Mouse (Mus musculus) ovary, postnatal 14 days (tissue): ENCODE results near the gene Pla2g2f.

Experiments used
- DNase-seq: peaks from one replicate; pipeline ENCODE4 v3.0.0; 2022; ENCODE audit warnings: low spot score

Pla2g2f gene

GRCm38 (mm10) chr4:138757416-138757815, at the start of gene Pla2g2f:
TSS of gene Pla2g2f (minus strand) at chr4:138757626.
- no peak for DNase-seq

DNA sequence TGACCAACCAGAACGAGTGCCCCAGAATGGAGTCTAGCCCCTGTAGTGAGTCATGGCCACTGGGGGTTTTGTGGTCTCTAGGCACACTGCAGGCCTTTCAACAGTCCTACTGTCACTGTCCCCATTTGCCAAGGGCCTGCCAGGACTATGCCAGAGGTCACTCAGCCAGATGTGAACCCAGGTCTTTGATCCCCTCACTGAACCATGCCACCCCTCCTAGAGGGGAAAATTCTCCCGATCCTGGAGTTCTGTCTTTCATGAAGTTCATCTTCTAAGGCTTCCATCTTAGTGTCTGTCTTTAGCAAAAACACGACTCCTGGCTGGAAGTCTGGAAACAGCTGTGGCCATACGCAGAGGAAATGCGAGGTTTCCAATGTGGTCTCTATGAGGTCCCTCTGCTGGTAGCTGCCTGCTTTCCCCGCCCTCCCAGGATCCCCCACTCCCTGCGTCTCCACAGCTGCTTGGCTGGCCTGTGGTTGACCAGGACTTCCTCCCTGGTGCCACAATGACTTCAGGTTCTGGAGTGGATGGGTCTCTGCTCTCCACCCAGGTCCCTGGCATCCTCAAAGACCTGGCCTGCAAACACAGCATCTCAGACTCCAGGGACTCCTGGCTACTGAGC, 49.6 kb upstream of the Pla2g2f start:
- DNase-seq: no peak

- no peak for DNase-seq
Observed at GRCm38 (mm10) chr4:138806160-138806559, 48.7 kb upstream of the Pla2g2f start.

DNA sequence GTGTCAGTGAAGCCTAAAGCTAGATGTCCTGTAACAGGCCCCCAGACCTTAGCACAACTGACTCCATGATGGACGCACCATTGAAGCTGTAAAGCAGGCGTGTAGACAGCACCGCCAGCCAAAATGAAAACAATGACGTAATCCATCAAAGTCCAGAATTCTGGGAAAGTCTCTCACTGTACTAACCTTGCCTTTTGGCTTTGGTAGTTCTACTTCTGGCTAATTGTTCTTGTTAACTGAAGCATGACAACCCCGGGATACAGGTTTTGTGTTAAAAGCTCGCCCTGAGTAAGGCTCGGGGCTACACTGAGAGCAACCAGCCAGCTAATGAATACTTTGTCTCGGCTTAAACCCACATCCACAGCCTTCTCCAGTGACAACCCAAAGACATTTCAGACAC, 47.8 kb upstream of the Pla2g2f start:
- DNase-seq: no peak

- DNase-seq: no peak
Observed at GRCm38 (mm10) chr4:138802917-138803316, 45.5 kb upstream of the Pla2g2f start.

DNA sequence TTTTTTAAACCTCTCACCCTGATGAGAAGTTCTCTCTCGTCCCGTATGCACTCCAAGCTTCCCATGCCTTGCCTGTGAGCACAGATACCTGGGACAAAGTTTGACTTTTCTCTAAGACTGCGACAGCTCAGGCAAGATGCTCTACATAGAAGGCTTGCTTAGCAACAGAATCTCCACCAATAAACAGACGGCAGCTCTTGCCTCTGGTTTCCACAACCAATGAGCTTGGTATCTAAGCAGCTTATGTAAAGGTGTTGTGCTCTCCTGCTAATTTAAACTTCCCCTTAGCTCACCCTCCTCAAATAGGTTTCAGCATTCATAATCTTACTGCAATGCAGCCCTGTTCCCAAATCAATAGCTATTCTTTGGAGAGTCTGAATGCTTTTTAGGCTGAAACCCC, 44.2 kb upstream of the Pla2g2f start:
- DNase-seq: no peak

DNA sequence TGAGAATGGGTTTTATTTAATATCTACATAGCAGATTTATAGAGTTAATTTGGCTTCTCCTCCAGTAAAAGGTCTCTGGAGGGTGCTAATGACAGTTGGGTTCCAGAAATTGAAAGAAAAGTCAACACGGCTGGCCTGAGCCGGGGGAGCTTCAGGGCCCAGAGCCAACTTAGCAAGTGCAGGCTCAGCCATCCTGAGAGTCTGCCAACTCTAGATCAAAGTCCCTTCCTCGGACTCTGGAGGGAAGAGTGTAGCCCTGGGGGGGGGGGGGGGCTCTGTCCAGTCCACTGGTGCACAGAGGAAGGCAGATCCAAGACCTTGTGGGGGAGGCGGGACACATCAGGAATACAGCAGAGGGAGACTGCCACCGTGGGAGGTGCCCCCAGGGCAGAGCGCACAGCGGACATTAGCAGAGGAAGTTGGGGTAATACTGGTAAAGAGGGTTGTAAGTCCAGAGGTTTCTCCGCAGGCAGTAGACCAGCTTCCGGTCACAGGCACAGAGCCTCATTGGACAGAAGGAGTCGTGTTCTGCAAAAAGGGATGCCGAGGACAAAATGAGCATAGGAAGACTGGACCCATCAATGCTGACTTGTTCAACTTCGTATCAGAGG, 42.8 kb upstream of the Pla2g2f start:
- no peak for DNase-seq

- DNase-seq: no peak
Observed at GRCm38 (mm10) chr4:138797217-138797570, 39.8 kb upstream of the Pla2g2f start.

DNA sequence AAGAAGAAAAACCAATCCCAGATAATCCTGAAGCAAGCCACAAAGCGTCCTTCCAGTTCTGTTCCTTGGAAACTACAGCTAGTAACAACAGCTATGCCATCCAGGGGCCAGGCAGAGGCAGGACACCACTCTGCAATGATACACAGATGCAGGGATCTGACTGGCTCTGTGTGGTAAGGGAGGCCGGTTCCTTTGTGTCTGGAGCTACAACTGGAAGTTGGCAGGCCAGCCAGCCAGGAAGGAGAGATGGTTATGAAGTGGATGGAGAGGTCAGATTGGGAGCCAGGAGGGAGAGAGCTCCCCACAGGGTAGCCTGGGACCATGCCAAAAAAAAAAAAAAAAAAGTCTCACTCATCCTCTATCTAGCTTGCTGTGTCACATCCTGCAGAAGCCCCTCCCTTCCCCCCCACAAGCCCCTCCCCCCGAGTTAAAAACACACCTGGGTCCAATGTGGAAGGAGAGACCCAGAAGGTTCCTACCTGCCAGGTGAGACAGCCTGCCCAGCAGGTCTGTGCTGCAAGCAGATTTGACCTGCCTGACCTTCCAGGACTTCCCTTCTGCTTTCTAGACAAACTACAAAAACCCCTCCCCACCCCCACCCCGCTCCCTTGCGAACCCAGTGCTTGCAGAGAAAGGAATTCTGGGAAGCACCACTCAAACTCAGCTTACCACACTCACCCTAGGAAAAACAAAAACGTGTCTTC, 39.2 kb upstream of the Pla2g2f start:
- no peak for DNase-seq

DNA sequence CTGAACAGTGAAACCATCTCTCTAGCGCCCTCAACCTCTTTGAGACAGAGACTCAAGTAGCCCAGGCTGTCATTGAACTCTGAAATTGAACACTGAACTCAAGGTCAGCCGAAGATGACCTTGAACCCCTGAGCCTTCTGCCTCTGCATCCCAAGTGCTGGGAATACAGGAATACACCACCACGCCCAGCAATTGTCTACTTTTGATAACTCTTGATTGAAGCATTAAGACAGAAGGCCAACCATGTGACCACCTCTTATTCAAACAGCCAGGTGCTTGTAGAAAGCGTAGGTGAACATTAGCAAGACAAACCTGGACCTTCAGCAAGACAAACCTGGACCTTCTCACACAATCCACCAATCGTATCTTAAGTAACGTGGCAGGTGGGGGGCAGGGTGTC, 36.9 kb upstream of the Pla2g2f start:
- no peak for DNase-seq

- peak; percentile 44 for DNase-seq
Observed at GRCm38 (mm10) chr4:138793276-138793675, 35.9 kb upstream of the Pla2g2f start.

DNA sequence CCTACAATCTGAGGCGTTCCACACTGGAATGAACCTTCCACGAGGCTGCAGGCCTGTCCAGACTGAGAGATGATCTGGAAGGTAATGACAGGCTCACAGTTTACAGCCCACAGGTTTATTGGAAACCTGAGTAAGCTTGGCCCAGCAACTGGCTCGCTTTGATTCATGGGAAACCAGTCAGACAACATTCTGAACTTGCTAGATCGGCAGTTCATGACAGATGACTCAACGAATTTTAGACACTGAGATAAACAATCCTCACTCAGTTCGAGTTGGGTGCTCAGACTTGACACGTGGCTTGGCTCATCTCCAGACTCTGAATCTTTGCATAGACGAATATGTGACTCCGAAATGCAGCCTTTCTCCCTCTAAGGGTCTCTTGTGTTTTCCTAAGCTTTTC, 35.2 kb upstream of the Pla2g2f start:
- no peak for DNase-seq

GRCm38 (mm10) chr4:138791452-138791851, 34.0 kb upstream of the Pla2g2f start:
- DNase-seq: no peak

- no peak for DNase-seq
Observed at GRCm38 (mm10) chr4:138788381-138788780, 31.0 kb upstream of the Pla2g2f start.

DNA sequence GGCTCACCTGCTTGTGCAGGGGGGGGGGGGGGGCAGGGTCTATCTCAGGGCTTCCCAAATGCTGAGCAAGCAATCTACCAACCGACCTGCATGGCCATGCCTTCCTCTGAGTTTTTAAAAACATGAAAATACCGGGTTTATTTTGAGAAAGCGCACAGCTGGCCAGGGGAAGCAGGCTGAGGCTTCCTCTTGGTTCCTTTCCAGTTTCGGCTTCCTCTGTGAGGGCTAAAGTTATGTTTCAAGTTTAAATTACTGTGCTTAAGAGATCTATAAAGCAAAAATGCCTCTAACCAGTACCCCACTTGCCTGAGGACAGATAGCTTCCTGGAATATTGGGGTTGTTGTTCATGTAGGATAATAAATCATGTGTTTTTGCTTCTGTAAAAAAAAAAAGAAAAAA, 28.7 kb upstream of the Pla2g2f start:
- DNase-seq: no peak

DNA sequence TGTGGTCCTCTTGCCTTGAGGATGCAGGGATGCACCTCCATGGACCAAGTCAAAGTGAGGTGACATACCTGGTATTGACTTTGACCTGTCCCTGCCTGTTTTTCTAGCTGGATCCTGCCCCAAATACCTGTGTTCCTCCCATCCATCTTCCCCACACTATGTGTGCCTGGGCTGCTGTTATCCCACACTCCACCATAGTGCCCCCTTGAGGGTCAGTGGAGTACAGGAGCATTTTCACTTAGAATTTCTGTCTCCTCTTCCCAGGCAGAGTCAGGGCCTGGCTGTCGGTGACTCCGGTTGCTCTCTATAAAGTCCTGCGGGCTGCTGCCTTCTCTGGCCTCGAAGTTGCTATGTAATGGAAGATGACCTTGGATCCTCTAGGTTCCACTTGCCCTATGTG, 28.3 kb upstream of the Pla2g2f start:
- DNase-seq: no peak

DNA sequence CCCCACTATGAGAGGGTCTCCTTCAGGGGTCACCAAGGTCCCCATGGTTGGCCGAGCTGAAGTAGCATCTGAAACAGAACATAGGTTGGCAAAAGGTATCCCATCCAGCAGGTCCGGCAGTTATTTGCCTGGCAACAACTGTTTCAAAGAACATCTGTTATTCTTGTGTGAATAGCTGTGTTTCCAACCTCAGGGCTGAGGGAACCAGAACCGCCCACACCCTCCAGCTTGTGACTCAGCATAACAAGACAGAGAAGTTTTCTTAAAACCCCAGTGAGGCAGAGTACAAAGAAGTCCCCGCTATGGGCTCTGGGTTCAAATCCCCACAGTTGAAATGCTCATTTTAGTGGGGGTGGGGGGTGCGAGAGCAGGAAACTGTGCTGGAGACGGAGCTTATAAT, 24.7 kb upstream of the Pla2g2f start:
- no peak for DNase-seq

DNA sequence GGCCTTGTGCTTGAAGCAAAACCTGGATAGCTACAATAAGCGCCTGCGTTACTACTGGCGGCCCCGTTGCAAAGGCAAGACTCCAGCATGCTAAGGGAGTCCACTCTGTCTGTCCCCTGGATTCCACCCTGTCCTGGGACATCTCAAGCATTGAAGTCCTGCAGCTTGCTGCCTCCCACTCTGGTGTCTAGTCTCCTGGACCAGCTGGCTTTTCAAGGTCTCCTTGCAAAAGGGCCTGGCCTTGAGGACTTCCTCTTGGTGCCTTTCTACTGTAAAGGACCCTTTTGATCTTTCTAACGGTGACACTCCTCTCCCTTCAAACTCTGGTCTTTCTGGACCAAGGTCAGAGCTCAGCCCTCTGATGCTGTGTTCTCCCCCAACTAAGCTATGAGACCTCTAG, 22.9 kb upstream of the Pla2g2f start:
- no peak for DNase-seq

DNA sequence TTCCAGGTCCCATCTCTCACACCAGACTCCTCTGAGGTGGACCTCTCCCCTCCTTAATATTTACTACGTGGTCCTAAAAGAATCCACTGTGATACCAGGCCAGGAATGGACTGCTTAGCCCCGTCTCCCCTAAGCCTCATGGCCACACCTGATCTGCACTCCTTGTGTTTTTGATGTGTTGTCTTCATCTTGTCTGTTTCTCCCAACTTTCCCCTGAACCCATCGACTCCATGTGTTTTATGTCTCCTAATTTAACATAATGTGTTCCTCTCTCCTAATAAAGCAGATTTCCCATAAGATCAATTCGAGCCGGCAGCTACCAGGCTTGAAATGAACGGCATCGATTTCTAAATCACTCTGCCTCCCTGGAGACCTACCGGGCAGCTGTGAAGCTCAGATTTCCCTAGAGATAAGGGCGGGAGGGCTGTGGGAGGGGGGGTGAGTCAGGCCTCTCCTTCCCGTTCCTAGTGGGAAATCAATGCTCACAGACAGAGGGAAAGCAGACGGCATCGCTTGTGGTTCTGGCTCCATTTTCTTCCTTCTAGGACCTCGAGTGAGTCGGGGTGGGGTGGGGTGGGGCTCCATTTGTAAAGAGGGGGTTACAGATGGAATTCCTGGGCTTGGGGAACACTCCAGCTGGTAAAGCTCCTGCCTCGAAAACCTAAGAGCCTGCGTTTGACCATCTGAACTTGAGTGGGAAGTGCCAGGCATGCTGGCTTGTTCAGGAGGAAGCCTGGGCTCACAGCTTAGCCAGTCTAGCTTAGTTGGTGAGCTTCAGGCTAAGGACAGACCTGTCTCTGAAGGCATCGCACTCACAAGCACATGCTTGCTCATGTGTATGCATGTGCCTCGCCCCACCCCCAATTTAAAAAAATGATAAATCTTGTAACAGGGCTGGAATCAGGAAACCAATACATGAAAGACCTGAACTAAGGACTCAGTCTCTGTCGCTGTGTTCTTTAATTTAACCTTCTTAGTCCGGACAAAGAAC, 20.3 kb upstream of the Pla2g2f start:
- DNase-seq: no peak

GRCm38 (mm10) chr4:138775435-138775834, 18.0 kb upstream of the Pla2g2f start, which contains the start of gene Pla2g2d:
TSS of gene Pla2g2d (plus strand) at chr4:138775735.
- no peak for DNase-seq

DNA sequence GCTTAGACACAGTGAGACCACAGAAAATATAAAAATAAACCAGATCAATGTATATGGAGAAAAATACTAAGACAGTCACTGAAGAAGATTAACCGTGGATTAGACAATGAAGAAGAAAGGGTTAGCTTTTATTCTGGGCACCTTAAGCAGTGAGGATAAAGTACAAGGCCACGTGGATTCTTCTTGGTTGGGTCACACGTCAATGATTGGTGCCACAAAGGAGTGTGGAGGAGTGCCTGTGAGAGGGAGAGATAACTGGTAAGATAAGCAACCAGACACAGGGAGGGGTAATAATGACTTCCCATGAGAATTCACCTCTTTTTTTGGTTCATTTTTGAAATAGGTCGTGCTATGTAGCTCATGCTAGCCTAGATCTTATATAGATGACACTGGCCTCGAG, 15.0 kb upstream of the Pla2g2f start:
- no peak for DNase-seq

- no peak for DNase-seq
Observed at GRCm38 (mm10) chr4:138771970-138772369, 14.5 kb upstream of the Pla2g2f start.
